Mouse (Mus musculus): ENCODE results near the gene Rflnb. TPM values are rescaled to one million over a fixed set of nuclear protein-coding genes. Genes with fewer than 3 reads are reported as not detected.
A peak's percentile ranks its signal among the peaks of the same experiment; 100 is the strongest.

Rflnb gene
- total and polyA plus RNA-seq, 3 experiments = 18.5 to 36.7 (median 30.7) TPM

- Histone ChIP-seq H3K79me2 (replicated peaks; ENCODE audit: control insufficient read depth, insufficient read depth, low read length) (no peaks in the 10 kb centered on the region), H3K36me3 (ENCODE audit: control insufficient read depth, insufficient read depth, low read length) (peaks cover 2% of the 10 kb centered on the region; the same call in 1 of the 2 replicates), H3K27me3 (ENCODE audit: control insufficient read depth, insufficient read depth, low read length) (no peaks in the 10 kb centered on the region), H3K27ac (no peak overlapping the region; the same call in 1 of the 2 replicates), H3K4me1 (ENCODE audit: control insufficient read depth, insufficient read depth, low read length) (peaks cover 24% of the 10 kb centered on the region), H3K9ac (ENCODE audit: low read depth, low read length) (no peak overlapping the region), H3K4me3 (no peak overlapping the region)
- WGBS = 91% methylated on average over 4 of the region's 4 CpGs
- TF ChIP-seq CTCF (IDR thresholded peaks at IDR 0.05) = no peak
- no peak for TF ChIP-seq POLR2A (IDR thresholded peaks at IDR 0.05; ENCODE audit: insufficient read depth, low read depth, low read length)
- TF ChIP-seq EP300 (IDR thresholded peaks at IDR 0.05; ENCODE audit: insufficient read depth, low read depth, low read length) = no peak
- DNase-seq = no peak
- intact Hi-C loops (cut with DNase I) = loop anchor here (2.0 kb wide), 1 partner anchor 97 kb away; no protein-coding TSS in a partner anchor
Observed at GRCm38 (mm10) chr11:76033836-76034235, 6.3 kb upstream of the Rflnb start.

DNA sequence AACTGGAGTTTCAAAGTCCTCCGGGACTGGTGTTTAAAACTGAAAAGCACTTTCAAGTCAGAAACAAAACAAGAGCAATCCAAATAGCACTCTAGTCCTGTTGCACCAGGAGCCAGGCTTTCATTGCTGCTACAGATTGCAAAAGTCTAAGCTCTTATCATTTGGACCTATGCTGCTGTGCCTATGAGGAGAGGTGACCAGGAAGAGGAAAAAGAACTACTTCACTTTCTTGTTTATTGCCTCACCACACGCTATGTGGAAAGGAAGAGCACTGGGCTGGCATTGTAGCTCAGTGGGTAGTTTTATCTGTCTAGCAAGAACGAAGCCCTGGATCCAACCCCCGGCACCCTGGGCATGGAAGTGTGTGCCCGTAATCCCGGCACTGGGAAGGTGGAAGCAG, 5.8 kb upstream of the Rflnb start:
- H3K4me1 ChIP-seq (ENCODE audit: control insufficient read depth, insufficient read depth, low read length) = peaks cover 24% of the 10 kb centered on the region
- TF ChIP-seq POLR2A (IDR thresholded peaks at IDR 0.05; ENCODE audit: insufficient read depth, low read depth, low read length) (no peak), CTCF (IDR thresholded peaks at IDR 0.05) (no peak), EP300 (IDR thresholded peaks at IDR 0.05; ENCODE audit: insufficient read depth, low read depth, low read length) (no peak)
- no peaks in the 10 kb centered on the region for H3K79me2 ChIP-seq (replicated peaks; ENCODE audit: control insufficient read depth, insufficient read depth, low read length)
- H3K9ac ChIP-seq (ENCODE audit: low read depth, low read length) = no peak overlapping the region
- H3K36me3 ChIP-seq (ENCODE audit: control insufficient read depth, insufficient read depth, low read length) = peaks cover 2% of the 10 kb centered on the region; the same call in 1 of the 2 replicates
- intact Hi-C loops (cut with DNase I) = no loop called here
- 78% methylated on average over 6 of the region's 6 CpGs for WGBS
- no peak for DNase-seq
- no peak overlapping the region for H3K4me3 ChIP-seq
- no peak overlapping the region; the same call in 1 of the 2 replicates for H3K27ac ChIP-seq
- no peaks in the 10 kb centered on the region for H3K27me3 ChIP-seq (ENCODE audit: control insufficient read depth, insufficient read depth, low read length)

DNA sequence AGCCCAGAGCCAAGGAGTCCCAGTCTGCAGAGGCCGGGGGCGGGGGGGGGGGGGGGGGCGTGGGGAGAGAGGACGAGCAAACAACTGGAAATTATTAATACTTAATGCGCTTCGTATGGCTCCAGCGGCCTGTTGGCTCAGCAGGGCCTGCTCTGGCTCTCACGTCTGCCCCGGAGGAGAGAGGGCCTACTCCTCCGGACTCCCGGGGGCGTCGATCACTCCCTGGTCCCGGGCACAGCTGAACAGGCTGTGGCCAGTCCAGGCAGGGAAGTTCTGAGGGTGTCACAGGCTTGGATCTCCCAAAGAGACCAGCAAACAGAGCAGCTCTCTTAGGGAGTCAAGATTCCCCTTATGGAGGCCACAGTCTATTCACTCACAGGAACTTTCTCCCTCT, 487 bp upstream of the Rflnb start:
- Histone ChIP-seq H3K36me3 (ENCODE audit: control insufficient read depth, insufficient read depth, low read length) (no peaks in the 10 kb centered on the region; the same call in 1 of the 2 replicates), H3K27ac (peak overlapping the region; percentile 85), H3K27me3 (ENCODE audit: control insufficient read depth, insufficient read depth, low read length) (no peaks in the 10 kb centered on the region), H3K9ac (ENCODE audit: low read depth, low read length) (peak overlapping the region; percentile 66), H3K4me1 (ENCODE audit: control insufficient read depth, insufficient read depth, low read length) (peaks cover 16% of the 10 kb centered on the region), H3K4me3 (peak overlapping the region; percentile 30; the same call in 1 of the 2 replicates), H3K79me2 (replicated peaks; ENCODE audit: control insufficient read depth, insufficient read depth, low read length) (no peaks in the 10 kb centered on the region; the same call in 1 of the 2 replicates)
- TF ChIP-seq CTCF (IDR thresholded peaks at IDR 0.05) (no peak), EP300 (IDR thresholded peaks at IDR 0.05; ENCODE audit: insufficient read depth, low read depth, low read length) (no peak), POLR2A (IDR thresholded peaks at IDR 0.05; ENCODE audit: insufficient read depth, low read depth, low read length) (no peak)
- intact Hi-C loops (cut with DNase I) = no loop called here
- DNase-seq = no peak
- 19% methylated on average over 11 of the region's 14 CpGs for WGBS

GRCm38 (mm10) chr11:76026527-76027138, 949 bp downstream of the Rflnb start:
- DNase-seq = no peak
- intact Hi-C loops (cut with DNase I) = loop anchor here (2.0 kb wide), 3 partner anchors 30 to 140 kb away; no protein-coding TSS in a partner anchor
- Histone ChIP-seq H3K9ac (ENCODE audit: low read depth, low read length) (peak overlapping the region; percentile 27), H3K27me3 (ENCODE audit: control insufficient read depth, insufficient read depth, low read length) (no peaks in the 10 kb centered on the region), H3K79me2 (replicated peaks; ENCODE audit: control insufficient read depth, insufficient read depth, low read length) (no peaks in the 10 kb centered on the region; the same call in 1 of the 2 replicates), H3K4me1 (ENCODE audit: control insufficient read depth, insufficient read depth, low read length) (peaks cover 16% of the 10 kb centered on the region), H3K4me3 (peak overlapping the region; percentile 94), H3K27ac (peak overlapping the region; percentile 90), H3K36me3 (ENCODE audit: control insufficient read depth, insufficient read depth, low read length) (no peaks in the 10 kb centered on the region; the same call in 1 of the 2 replicates)
- TF ChIP-seq POLR2A (IDR thresholded peaks at IDR 0.05; ENCODE audit: insufficient read depth, low read depth, low read length) (no peak), EP300 (IDR thresholded peaks at IDR 0.05; ENCODE audit: insufficient read depth, low read depth, low read length) (no peak), CTCF (IDR thresholded peaks at IDR 0.05) (peak; percentile 5; the same call in 1 of the 2 replicates)
- 17% methylated on average over 14 of the region's 14 CpGs for WGBS

- no peaks in the 10 kb centered on the region; the same call in 1 of the 2 replicates for H3K36me3 ChIP-seq (ENCODE audit: control insufficient read depth, insufficient read depth, low read length)
- H3K9ac ChIP-seq (ENCODE audit: low read depth, low read length) = peak overlapping the region; percentile 9
- no peak for DNase-seq
- 59% methylated on average over 7 of the region's 7 CpGs for WGBS
- H3K79me2 ChIP-seq (replicated peaks; ENCODE audit: control insufficient read depth, insufficient read depth, low read length) = no peaks in the 10 kb centered on the region; the same call in 1 of the 2 replicates
- intact Hi-C loops (cut with DNase I) = no loop called here
- peak overlapping the region; percentile 94 for H3K4me3 ChIP-seq
- no peaks in the 10 kb centered on the region for H3K27me3 ChIP-seq (ENCODE audit: control insufficient read depth, insufficient read depth, low read length)
- H3K27ac ChIP-seq = no peak overlapping the region; the same call in 1 of the 2 replicates
- H3K4me1 ChIP-seq (ENCODE audit: control insufficient read depth, insufficient read depth, low read length) = peaks cover 13% of the 10 kb centered on the region
- TF ChIP-seq CTCF (IDR thresholded peaks at IDR 0.05) (no peak), EP300 (IDR thresholded peaks at IDR 0.05; ENCODE audit: insufficient read depth, low read depth, low read length) (no peak), POLR2A (IDR thresholded peaks at IDR 0.05; ENCODE audit: insufficient read depth, low read depth, low read length) (no peak)
Observed at GRCm38 (mm10) chr11:76025080-76025583, 2.5 kb downstream of the Rflnb start.

- no peaks in the 10 kb centered on the region; the same call in 1 of the 2 replicates for H3K79me2 ChIP-seq (replicated peaks; ENCODE audit: control insufficient read depth, insufficient read depth, low read length)
- intact Hi-C loops (cut with DNase I) = no loop called here
- 82% methylated on average over 9 of the region's 9 CpGs for WGBS
Observed at GRCm38 (mm10) chr11:76020916-76021315, 6.7 kb downstream of the Rflnb start.

More at GRCm38 (mm10) chr11:76020916-76021315, 6.7 kb downstream of the Rflnb start:
- Histone ChIP-seq H3K36me3 (ENCODE audit: control insufficient read depth, insufficient read depth, low read length) (no peaks in the 10 kb centered on the region; the same call in 1 of the 2 replicates), H3K4me3 (no peak overlapping the region), H3K4me1 (ENCODE audit: control insufficient read depth, insufficient read depth, low read length) (peaks cover 6% of the 10 kb centered on the region), H3K27me3 (ENCODE audit: control insufficient read depth, insufficient read depth, low read length) (no peaks in the 10 kb centered on the region), H3K9ac (ENCODE audit: low read depth, low read length) (no peak overlapping the region), H3K27ac (no peak overlapping the region)
- no peak for TF ChIP-seq POLR2A (IDR thresholded peaks at IDR 0.05; ENCODE audit: insufficient read depth, low read depth, low read length)
- no peak for TF ChIP-seq CTCF (IDR thresholded peaks at IDR 0.05)
- TF ChIP-seq EP300 (IDR thresholded peaks at IDR 0.05; ENCODE audit: insufficient read depth, low read depth, low read length) = no peak
- no peak for DNase-seq
